Mouse (Mus musculus): ENCODE results near the gene Olfr1377. TPM values are rescaled to one million over a fixed set of nuclear protein-coding genes. Genes with fewer than 3 reads are reported as not detected.

Gene Olfr1377
- polyA plus RNA-seq (2012; rRNA removed) = not detected in 2 replicates

GRCm38 (mm10) chr11:50981667-50982066, at the start of gene Olfr1377:
Gene Olfr1377, plus strand, starts transcription at chr11:50981967.

DNA sequence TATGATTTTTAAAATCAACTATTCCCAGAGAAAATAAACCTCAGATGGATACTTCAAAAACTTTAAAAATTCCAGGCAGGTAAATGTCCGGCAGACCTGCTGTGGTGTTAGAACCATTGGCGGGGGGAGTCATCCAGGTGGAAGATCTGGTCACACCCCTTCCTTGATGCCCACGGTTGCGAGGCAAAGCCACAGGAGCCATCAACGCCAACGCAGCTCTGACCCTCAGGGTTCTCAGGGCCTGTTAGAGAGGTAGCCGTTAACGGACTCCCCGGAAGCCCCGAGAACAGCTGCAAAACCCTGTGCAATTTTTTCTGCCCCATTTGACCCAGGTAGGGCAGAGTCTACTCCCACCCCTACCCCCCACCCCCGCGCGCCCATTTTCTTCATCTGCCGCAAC, 38.3 kb upstream of the Olfr1377 start, which contains the start of gene 4933414I15Rik:
Gene 4933414I15Rik (minus strand): TSS at position 260 of the 400 bp plus-strand sequence.

DNA sequence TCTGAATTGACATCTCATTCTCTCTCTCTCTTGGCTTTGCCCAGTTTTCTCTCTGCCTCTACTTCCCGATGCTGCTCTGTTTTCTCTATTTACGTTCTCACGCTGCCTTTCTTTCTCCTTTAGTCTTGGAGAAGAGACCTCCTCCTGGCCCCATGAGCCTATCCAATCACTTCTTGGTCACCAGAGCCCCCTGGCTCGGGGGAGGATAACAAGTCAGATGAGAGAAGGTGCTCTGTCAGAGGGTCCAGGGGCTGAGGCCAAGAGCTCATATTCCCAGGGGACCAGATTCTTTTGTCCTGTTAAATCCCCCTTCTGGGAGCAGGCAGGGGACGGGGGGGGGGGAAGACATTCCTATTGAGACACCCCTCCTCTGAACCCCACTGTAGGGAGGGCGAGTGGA, 28.1 kb upstream of the Olfr1377 start, which contains the start of gene Prop1:
Gene Prop1 (minus strand): TSS at position 101 of the 400 bp plus-strand sequence.

DNA sequence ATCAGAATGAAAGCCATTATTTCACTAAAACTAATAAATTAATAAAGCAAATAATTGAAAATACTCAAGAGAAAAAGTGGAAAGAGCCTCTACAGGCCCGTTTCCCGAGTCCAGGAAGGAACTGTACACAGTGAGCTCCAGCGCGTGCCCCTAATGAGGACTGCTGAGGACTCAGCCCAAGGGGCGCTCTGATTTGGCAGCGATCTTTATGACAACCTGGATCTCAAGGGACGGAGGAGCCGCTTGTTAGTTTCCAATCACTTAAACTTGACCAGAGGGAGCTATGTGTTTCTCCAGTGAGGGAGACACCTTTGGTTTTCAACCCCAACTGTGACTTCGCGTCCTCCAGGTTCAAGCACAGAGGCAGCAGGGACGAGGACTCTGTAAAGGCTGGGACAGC, 15.5 kb upstream of the Olfr1377 start, which contains the start of gene Olfr1378:
Gene Olfr1378 (plus strand): TSS at position 301 of the 400 bp plus-strand sequence.

DNA sequence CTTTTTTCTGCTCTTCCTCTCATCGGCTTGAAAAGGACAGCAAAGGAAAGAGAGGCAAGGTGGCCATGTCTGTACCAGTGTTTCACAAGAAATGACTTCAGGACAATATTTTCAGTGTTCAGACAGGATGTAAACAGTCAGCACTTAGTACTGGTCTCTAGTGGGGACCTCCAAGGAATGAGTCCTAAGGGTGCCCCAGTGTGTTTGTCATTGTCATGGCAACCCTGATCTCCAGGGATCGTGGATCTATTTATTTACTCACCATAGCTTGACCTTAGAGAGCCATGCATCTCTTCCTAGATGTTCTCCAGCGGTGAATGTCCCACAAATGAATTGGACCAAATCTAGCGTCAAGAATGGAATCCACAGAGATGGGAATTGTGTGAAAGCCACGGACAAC, 21.5 kb downstream of the Olfr1377 start, which contains the start of gene Olfr51:
Gene Olfr51 (plus strand): TSS at position 301 of the 400 bp plus-strand sequence.

DNA sequence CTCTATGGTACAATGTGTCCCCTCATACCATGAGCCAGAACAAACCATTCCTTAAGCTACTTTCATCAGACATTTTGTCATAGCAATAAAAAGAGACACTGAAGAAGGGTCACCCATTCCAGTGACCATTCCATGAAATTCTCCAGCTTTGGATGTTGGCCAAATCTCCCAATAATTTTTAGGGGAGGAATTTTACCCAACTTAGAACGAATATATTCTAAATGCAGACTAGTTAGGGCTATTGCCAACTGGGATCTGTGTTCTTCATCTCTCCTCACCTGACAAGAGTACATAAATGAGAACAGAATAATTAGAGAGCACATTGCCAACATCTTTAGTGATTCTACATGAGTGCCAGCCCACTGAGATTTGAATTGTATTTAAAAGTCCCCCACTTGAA, 32.2 kb downstream of the Olfr1377 start, which contains the start of gene Olfr54:
Gene Olfr54 (plus strand): TSS at position 301 of the 400 bp plus-strand sequence.

Other genes with a start within 250 kb of the Olfr1377 start
- 30.8 and 37.3 TPM in 2 replicates for gene Zfp354c, start 154.2 kb upstream of the Olfr1377 start, polyA plus RNA-seq (2012; rRNA removed)
- 1.3 and 1.5 TPM in 2 replicates for gene Zfp879, start 140.4 kb upstream of the Olfr1377 start, polyA plus RNA-seq (2012; rRNA removed)
- 0.09 and 0.13 TPM in 2 replicates for gene Grm6, start 131.3 kb upstream of the Olfr1377 start, polyA plus RNA-seq (2012; rRNA removed)
- 10.3 and 13.2 TPM in 2 replicates for gene Zfp454, start 94.3 kb upstream of the Olfr1377 start, polyA plus RNA-seq (2012; rRNA removed)
- 21.7 and 23.2 TPM in 2 replicates for gene Zfp2, start 65.8 kb upstream of the Olfr1377 start, polyA plus RNA-seq (2012; rRNA removed)
- 2.3 and 2.4 TPM in 2 replicates for gene Zfp354b, start 50.3 kb upstream of the Olfr1377 start, polyA plus RNA-seq (2012; rRNA removed)
- gene 4933414I15Rik, start 38.2 kb upstream of the Olfr1377 start, polyA plus RNA-seq (2012; rRNA removed) = not detected in 2 replicates
- gene Prop1, start 28.2 kb upstream of the Olfr1377 start, polyA plus RNA-seq (2012; rRNA removed) = 0.50 TPM in 1 of 2 replicates, not detected in the other
- gene Olfr1378, start 15.4 kb upstream of the Olfr1377 start, polyA plus RNA-seq (2012; rRNA removed) = not detected in 2 replicates
- gene Olfr51, start 21.6 kb downstream of the Olfr1377 start, polyA plus RNA-seq (2012; rRNA removed) = not detected in 2 replicates
- gene Olfr54, start 32.3 kb downstream of the Olfr1377 start, polyA plus RNA-seq (2012; rRNA removed) = not detected in 2 replicates
- not detected in 2 replicates for gene Olfr1375, start 66.1 kb downstream of the Olfr1377 start, polyA plus RNA-seq (2012; rRNA removed)
- gene Zfp354a, start 77.3 kb downstream of the Olfr1377 start, polyA plus RNA-seq (2012; rRNA removed) = 11.5 and 12.7 TPM in 2 replicates
- gene Gm12569, start 238.5 kb downstream of the Olfr1377 start, polyA plus RNA-seq (2012; rRNA removed) = not detected in 2 replicates